Mouse (Mus musculus): ENCODE data around the gene Crtac1. TPM values are rescaled to one million over a fixed set of nuclear protein-coding genes. Genes with fewer than 3 reads are reported as not detected.

Gene Crtac1
- total RNA-seq, 2 experiments from 2014 or later = 0.26 to 0.27 TPM

- DNase-seq = no peak
- intact Hi-C loops (cut with DNase I) = no loop called here
Observed at GRCm38 (mm10) chr19:42293216-42293615, 138.4 kb downstream of the Crtac1 start.

- intact Hi-C loops (cut with DNase I) = no loop called here
- DNase-seq = no peak
Observed at GRCm38 (mm10) chr19:42292106-42292505, 139.5 kb downstream of the Crtac1 start.

- intact Hi-C loops (cut with DNase I) = no loop called here
- no peak for DNase-seq
Observed at GRCm38 (mm10) chr19:42290954-42291661, 140.5 kb downstream of the Crtac1 start.

GRCm38 (mm10) chr19:42288361-42288760 is 143.2 kb downstream of the Crtac1 start:
- intact Hi-C loops (cut with DNase I) = no loop called here
- peak; percentile 15 to 26 for DNase-seq

GRCm38 (mm10) chr19:42284178-42284577 is 147.4 kb downstream of the Crtac1 start:
- no peak for DNase-seq
- intact Hi-C loops (cut with DNase I) = no loop called here

GRCm38 (mm10) chr19:42279611-42280010 is 152.0 kb downstream of the Crtac1 start:
- intact Hi-C loops (cut with DNase I) = no loop called here
- DNase-seq = no peak

GRCm38 (mm10) chr19:42278461-42278860 is 153.1 kb downstream of the Crtac1 start:
- intact Hi-C loops (cut with DNase I) = no loop called here
- DNase-seq = no peak

- DNase-seq = no peak
- intact Hi-C loops (cut with DNase I) = no loop called here
Observed at GRCm38 (mm10) chr19:42277288-42277687, 154.3 kb downstream of the Crtac1 start.

GRCm38 (mm10) chr19:42272003-42272963 is 159.3 kb downstream of the Crtac1 start:
- peak; percentile 80 to 88 for DNase-seq
- intact Hi-C loops (cut with DNase I) = loop anchor here (1.0 to 5.0 kb wide), 3 partner anchors 35 to 81 kb away; no protein-coding TSS in a partner anchor

- intact Hi-C loops (cut with DNase I) = loop anchor here (5.0 kb wide), 1 partner anchor 34 kb away; no protein-coding TSS in a partner anchor
- no peak for DNase-seq
Observed at GRCm38 (mm10) chr19:42271182-42271581, 160.4 kb downstream of the Crtac1 start.

GRCm38 (mm10) chr19:42270119-42270518 is 161.5 kb downstream of the Crtac1 start:
- intact Hi-C loops (cut with DNase I) = loop anchor here (5.0 kb wide), 1 partner anchor 33 kb away; no protein-coding TSS in a partner anchor
- DNase-seq = no peak

GRCm38 (mm10) chr19:42268337-42268736 is 163.2 kb downstream of the Crtac1 start:
- DNase-seq = peak; percentile 24 to 29
- intact Hi-C loops (cut with DNase I) = no loop called here

- no peak for DNase-seq
- intact Hi-C loops (cut with DNase I) = no loop called here
Observed at GRCm38 (mm10) chr19:42263524-42263923, 168.1 kb downstream of the Crtac1 start.

GRCm38 (mm10) chr19:42260486-42260885 is 171.1 kb downstream of the Crtac1 start:
- no peak for DNase-seq
- intact Hi-C loops (cut with DNase I) = no loop called here

- no peak for DNase-seq
- intact Hi-C loops (cut with DNase I) = no loop called here
Observed at GRCm38 (mm10) chr19:42258596-42258995, 173.0 kb downstream of the Crtac1 start.

GRCm38 (mm10) chr19:42258031-42258430 is 173.6 kb downstream of the Crtac1 start:
- DNase-seq = no peak

GRCm38 (mm10) chr19:42257241-42257635 is 174.3 kb downstream of the Crtac1 start:
- DNase-seq = no peak
- intact Hi-C loops (cut with DNase I) = no loop called here

More at GRCm38 (mm10) chr19:42258031-42258430, 173.6 kb downstream of the Crtac1 start:
- intact Hi-C loops (cut with DNase I) = no loop called here

- intact Hi-C loops (cut with DNase I) = no loop called here
- no peak for DNase-seq
Observed at GRCm38 (mm10) chr19:42256611-42257240, 174.9 kb downstream of the Crtac1 start.

- peak; percentile 88 to 91 for DNase-seq
- intact Hi-C loops (cut with DNase I) = no loop called here
Observed at GRCm38 (mm10) chr19:42255784-42256610, 175.6 kb downstream of the Crtac1 start.

GRCm38 (mm10) chr19:42255438-42255783 is 176.2 kb downstream of the Crtac1 start:
- intact Hi-C loops (cut with DNase I) = no loop called here
- no peak for DNase-seq

All from heart, postnatal 10 days (tissue).